ENCODE assay signal across 8 mouse cellular contexts in the genomic region with DNA sequence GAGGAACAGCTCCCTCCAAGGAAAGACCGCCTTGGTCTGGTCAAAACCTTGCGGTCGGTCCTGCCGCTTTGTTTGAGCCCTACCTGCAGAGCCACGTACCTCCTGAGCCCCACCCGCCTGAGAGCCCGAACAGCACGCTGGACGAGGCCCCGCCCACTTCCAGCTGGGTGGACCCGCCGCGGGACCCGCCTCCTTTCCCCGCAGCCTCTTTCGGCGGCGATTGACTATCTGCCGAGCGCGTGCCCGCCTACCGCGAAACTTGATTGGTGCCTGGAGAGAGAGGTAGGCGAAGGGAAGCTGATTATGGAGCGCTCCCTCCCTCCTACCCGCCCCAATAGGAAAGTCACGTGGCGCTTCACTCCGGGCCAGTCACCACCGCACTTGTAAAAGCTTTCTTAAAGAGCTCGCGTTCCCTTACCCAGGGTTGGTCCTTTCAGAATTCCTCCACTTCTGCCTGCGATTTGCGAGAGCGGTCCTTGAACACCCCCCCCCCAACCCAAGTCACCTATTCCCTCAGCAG. TPM values are rescaled to one million over a fixed set of nuclear protein-coding genes. Genes with fewer than 3 reads are reported as not detected.
A peak's percentile ranks its signal among the peaks of the same experiment; 100 is the strongest.
DNase-seq lines count a peak whose midpoint lies in the region; ATAC-seq lines count a peak whose summit lies in the region.

No protein-coding gene starts in this region.

- H3K9ac ChIP-seq in kidney, embryonic 15.5 days: peak overlapping the region; percentile 96

- peak overlapping the region; percentile 98 for H3K27ac ChIP-seq in heart, embryonic 10.5 days
- peak overlapping the region; percentile 99 for H3K27ac ChIP-seq in kidney, embryonic 15.5 days

- peak; percentile 95 for ATAC-seq in erythroblast, adult 5-6 weeks (replicated peaks; ENCODE audit: low FRiP score, poor library complexity, severe bottlenecking)
- peak; percentile 92 for ATAC-seq in kidney, embryonic 15.5 days (replicated peaks; ENCODE audit: low FRiP score)
- peak; percentile 90 for ATAC-seq in monocyte, adult 5-6 weeks (replicated peaks; ENCODE audit: insufficient number of reproducible peaks, low FRiP score, low TSS enrichment, poor library complexity, severe bottlenecking)

- H3K9me3 ChIP-seq in heart, embryonic 10.5 days: no peaks in the 10 kb centered on the region
- H3K9me3 ChIP-seq in kidney, embryonic 15.5 days (replicated peaks): no peaks in the 10 kb centered on the region

- H3K27me3 ChIP-seq in heart, embryonic 10.5 days (ENCODE audit: insufficient read depth, poor library complexity, severe bottlenecking): no peaks in the 10 kb centered on the region; the same call in 1 of the 2 replicates
- H3K27me3 ChIP-seq in kidney, embryonic 15.5 days: no peaks in the 10 kb centered on the region

- peaks cover 53% of the 10 kb centered on the region for H3K4me1 ChIP-seq in heart, embryonic 10.5 days
- peaks cover 51% of the 10 kb centered on the region for H3K4me1 ChIP-seq in kidney, embryonic 15.5 days

- H3K4me3 ChIP-seq in heart, embryonic 10.5 days: peak overlapping the region; percentile 88
- peak overlapping the region; percentile 98 for H3K4me3 ChIP-seq in kidney, embryonic 15.5 days (replicated peaks)

- under 1% methylated on average over 36 of the region's 36 CpGs for WGBS in heart, embryonic 10.5 days
- WGBS in kidney, embryonic 15.5 days: under 1% methylated on average over 36 of the region's 36 CpGs

- peak overlapping the region; percentile 98 for H3K4me2 ChIP-seq in kidney, embryonic 15.5 days

- H3K36me3 ChIP-seq in heart, embryonic 10.5 days: peaks cover 24% of the 10 kb centered on the region
- H3K36me3 ChIP-seq in kidney, embryonic 15.5 days: peaks cover 11% of the 10 kb centered on the region

- DNase-seq in B cell, adult 2 months: peak; percentile 98
- DNase-seq in brain, adult 2 months (ENCODE audit: low read depth, low spot score): peak; percentile 99
- peak; percentile 99 for DNase-seq in heart, embryonic 10.5 days (ENCODE audit: low spot score)
- peak; percentile 98 for DNase-seq in liver
- DNase-seq in spleen, postnatal 4 days (ENCODE audit: low spot score in 2 of 2): peak; percentile 97

RNA-seq across cellular contexts. Expression of a gene that starts 0.8 kb away (rescaled TPM):
- 17.5 and 19.9 TPM in 2 replicates for total RNA-seq in erythroblast, adult 5-6 weeks (2015; ENCODE audit: low replicate concordance)
- 3.3 and 4.3 TPM in 2 replicates for total RNA-seq in erythroblast, adult 5-6 weeks (2017; ENCODE audit: low replicate concordance)
- 14.4 and 21.0 TPM in 2 replicates for polyA plus RNA-seq in heart, embryonic 10.5 days (2016; fragmentation: Nextera tagmentation; extraction: Ambion mirVana)
- polyA plus RNA-seq in kidney, embryonic 15.5 days (2015; fragmentation: Nextera tagmentation; extraction: Ambion mirVana): 15.6 and 17.7 TPM in 2 replicates
- total RNA-seq in monocyte, adult 5-6 weeks (2017): 8.7 to 21.2 TPM (median 12.2 TPM) in 3 replicates

Comparison
In these comparisons a context has a peak if more than half of its experiments do, and no peak if none do; other contexts are left out.
1. Peak in every context shown above with its lines: DNase-seq, ATAC-seq, H3K4me3 ChIP-seq and H3K27ac ChIP-seq.